Mouse (Mus musculus) hindbrain, embryonic 11.5 days (tissue): ENCODE measurements around the gene Tnni1. TPM values are rescaled to one million over a fixed set of nuclear protein-coding genes. Genes with fewer than 3 reads are reported as not detected.

ENCODE experiments used
- ATAC-seq: fragments of 200-750 bp; cut with Nextera tagmentation; 2 replicates; pipeline ENCODE4 v1.8.0; 2017; ENCODE audit warnings: mild to moderate bottlenecking, moderate TSS enrichment, moderate library complexity; ENCODE audit not compliant: low FRiP score
- DNase-seq: peaks from one replicate; pipeline ENCODE4 v3.0.0-alpha.2; 2015; ENCODE audit warnings: low spot score
- H3K27ac ChIP-seq: fragments of 300-500 bp; sonication (generic); 2 replicates; pipeline ENCODE4 v1.5.1; 2014; ENCODE audit warnings: mild to moderate bottlenecking, low read depth, low read length
- H3K27me3 ChIP-seq: fragments of 300-500 bp; sonication (generic); 2 replicates; pipeline ENCODE4 v1.6.1; 2014; ENCODE audit warnings: mild to moderate bottlenecking, low read length, moderate library complexity, mixed read lengths; ENCODE audit not compliant: control insufficient read depth, insufficient read depth
- H3K36me3 ChIP-seq: fragments of 300-500 bp; sonication (generic); 2 replicates; pipeline ENCODE4 v1.6.1; 2014; ENCODE audit warnings: mild to moderate bottlenecking, low read length, moderate library complexity, mixed read lengths; ENCODE audit not compliant: control insufficient read depth, insufficient read depth
- H3K4me1 ChIP-seq: fragments of 300-500 bp; sonication (generic); replicated peaks from 2 replicates; pipeline ENCODE4 v1.6.1; 2014; ENCODE audit warnings: low read length, mixed read lengths; ENCODE audit not compliant: control insufficient read depth, insufficient read depth
- H3K4me2 ChIP-seq: fragments of 300-500 bp; sonication (generic); replicated peaks from 2 replicates; pipeline ENCODE4 v1.6.1; 2014; ENCODE audit warnings: mild to moderate bottlenecking, low read depth, low read length
- H3K4me3 ChIP-seq: fragments of 300-500 bp; sonication (generic); 2 replicates; pipeline ENCODE4 v1.5.1; 2014; ENCODE audit warnings: low read depth, low read length
- H3K9ac ChIP-seq: fragments of 300-500 bp; sonication (generic); 2 replicates; pipeline ENCODE4 v1.6.1; 2014; ENCODE audit warnings: low read depth, low read length
- H3K9me3 ChIP-seq: fragments of 300-500 bp; sonication (generic); 2 replicates; pipeline ENCODE4 v1.6.1; 2016; ENCODE audit warnings: low read length; ENCODE audit not compliant: control insufficient read depth
- WGBS: fragments of 180-500 bp; shearing (Covaris S2); extraction: QIAGEN DNeasy Blood & Tissue Kit; methylation state at CpG from one replicate; pipeline ENCODE4 v1.1.7; 2014; 5-methylcytosine and 5-hydroxymethylcytosine counted together
- polyA plus RNA-seq: library from polyadenylated mRNA; unstranded; fragments of >200 nt; fragmentation: Nextera tagmentation; extraction: Ambion mirVana; gene quantifications from 2 replicates; pipeline ENCODE4 v1.2.1, GENCODE M21; 2014

Tnni1 gene
- polyA plus RNA-seq, 1 experiment from 2014 or later: 6.0 TPM

DNA sequence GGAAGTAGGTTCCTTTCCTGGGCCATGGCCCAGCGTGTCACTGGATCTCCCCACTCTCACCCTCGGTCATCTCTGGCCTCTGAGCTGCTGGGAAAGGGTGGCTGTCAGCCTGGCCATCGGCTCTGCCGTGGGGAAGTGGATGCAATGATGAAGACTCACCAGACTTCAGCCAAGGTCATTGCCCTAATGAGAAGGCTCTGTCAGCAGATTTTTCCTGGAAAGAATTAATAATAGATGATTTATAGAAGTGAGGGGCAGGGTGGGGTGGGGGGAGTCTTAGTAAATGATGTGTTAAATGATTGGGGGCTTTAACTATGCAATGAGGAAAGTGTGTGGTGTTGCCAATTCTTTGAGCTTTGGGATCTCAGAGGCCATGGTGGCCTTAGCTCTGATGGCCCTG lies 33.0 kb upstream of the Tnni1 start:
- DNase-seq: no peak
- Histone ChIP-seq H3K4me3 (no peak overlapping the region), H3K27ac (no peak overlapping the region), H3K36me3 (no peaks in the 10 kb centered on the region), H3K4me1 (0 out of 2 replicates have a peak, but pooled peaks cover under 1% of the 10 kb centered on the region), H3K9me3 (no peaks in the 10 kb centered on the region), H3K27me3 (no peaks in the 10 kb centered on the region), H3K4me2 (no peak overlapping the region), H3K9ac (no peak overlapping the region)
- WGBS: 85% methylated on average over 4 of the region's 4 CpGs
- no peak for ATAC-seq

DNA sequence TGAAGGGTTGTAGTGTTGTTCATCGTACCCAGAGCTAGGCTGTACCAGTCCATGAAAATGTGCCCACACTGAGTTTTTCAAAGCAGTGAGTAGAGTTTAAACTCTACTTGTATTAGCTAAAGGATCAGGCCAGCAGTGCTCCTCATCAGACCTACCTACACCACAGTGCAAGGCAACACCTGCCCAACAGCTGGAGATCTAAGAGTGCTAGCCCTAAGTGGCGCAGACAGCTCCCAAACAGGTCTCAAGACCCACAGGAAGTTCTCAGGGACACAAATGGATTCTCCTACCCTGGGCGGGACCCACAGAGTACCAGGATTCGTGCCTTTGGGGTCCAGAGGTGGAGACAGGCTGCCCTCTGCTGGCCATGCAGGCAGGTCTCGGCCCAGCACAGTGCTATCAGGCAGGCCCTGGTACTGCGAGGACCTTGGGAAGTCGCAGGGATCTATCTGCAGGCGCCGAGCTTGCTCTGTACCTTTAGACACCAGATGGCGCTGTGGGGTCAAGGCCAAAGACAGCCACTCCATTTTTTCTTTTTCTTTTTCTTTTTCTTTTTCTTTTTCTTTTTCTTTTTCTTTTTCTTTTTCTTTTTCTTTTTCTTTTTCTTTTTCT lies 26.4 kb upstream of the Tnni1 start:
- no peak overlapping the region for H3K4me2 ChIP-seq
- 10% methylated on average over 10 of the region's 10 CpGs for WGBS
- no peak overlapping the region for H3K27ac ChIP-seq
- ATAC-seq: peak; percentile 97
- no peak overlapping the region for H3K9ac ChIP-seq
- peak; percentile 95 for DNase-seq
- H3K9me3 ChIP-seq: no peaks in the 10 kb centered on the region
- no peaks in the 10 kb centered on the region for H3K4me1 ChIP-seq
- H3K4me3 ChIP-seq: no peak overlapping the region
- H3K36me3 ChIP-seq: no peaks in the 10 kb centered on the region
- no peaks in the 10 kb centered on the region for H3K27me3 ChIP-seq

DNA sequence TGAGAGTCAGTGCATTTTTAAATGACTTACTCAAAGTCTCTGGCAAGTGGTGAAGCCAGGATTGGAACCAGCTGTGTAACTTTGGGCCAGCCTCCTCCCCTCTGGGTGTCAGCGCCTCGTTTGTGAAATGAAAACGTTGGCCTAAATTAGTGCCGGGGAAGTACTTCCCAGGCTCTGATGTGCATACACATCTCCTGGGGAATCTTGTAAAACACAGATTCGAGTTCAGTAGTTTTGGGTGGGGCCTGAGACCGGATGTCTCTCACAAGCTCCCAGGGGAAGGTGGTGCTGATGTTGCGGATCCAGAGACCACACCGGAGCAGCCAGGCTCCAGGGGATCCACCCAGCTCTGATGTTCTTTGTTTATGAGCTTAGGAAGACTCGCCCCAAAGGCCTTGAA lies 23.9 kb upstream of the Tnni1 start:
- ATAC-seq: no peak
- 58% methylated on average over 9 of the region's 9 CpGs for WGBS
- no peak overlapping the region for H3K4me2 ChIP-seq
- no peak overlapping the region for H3K27ac ChIP-seq
- no peak overlapping the region for H3K9ac ChIP-seq
- no peaks in the 10 kb centered on the region for H3K9me3 ChIP-seq
- H3K36me3 ChIP-seq: no peaks in the 10 kb centered on the region
- DNase-seq: no peak
- no peaks in the 10 kb centered on the region for H3K4me1 ChIP-seq
- H3K27me3 ChIP-seq: no peaks in the 10 kb centered on the region
- H3K4me3 ChIP-seq: no peak overlapping the region

DNA sequence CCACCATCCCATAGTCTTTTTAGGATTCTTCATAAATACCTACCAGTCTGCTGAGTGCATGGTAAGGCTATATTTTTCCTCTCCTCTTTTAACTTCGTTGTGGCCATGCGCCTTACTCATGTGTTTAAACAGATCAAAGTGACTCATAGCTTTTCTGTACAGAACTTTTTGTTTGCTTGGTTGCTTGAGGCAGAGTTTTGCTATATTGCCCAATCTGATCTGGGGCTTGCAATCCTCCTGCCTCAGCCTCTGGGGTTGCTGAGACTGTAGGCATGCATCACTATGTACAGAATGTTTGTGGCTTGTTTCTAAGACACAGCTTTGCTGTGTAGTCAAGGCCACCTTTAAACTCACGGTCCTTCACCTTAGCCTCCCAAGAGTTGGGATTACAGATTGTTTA lies 23.3 kb upstream of the Tnni1 start:
- Histone ChIP-seq H3K27ac (no peak overlapping the region), H3K9me3 (no peaks in the 10 kb centered on the region), H3K36me3 (no peaks in the 10 kb centered on the region), H3K4me1 (no peaks in the 10 kb centered on the region), H3K27me3 (no peaks in the 10 kb centered on the region), H3K4me3 (no peak overlapping the region), H3K9ac (no peak overlapping the region), H3K4me2 (no peak overlapping the region)
- WGBS: 82% methylated on average over 3 of the region's 3 CpGs
- DNase-seq (no peak), ATAC-seq (no peak)

DNA sequence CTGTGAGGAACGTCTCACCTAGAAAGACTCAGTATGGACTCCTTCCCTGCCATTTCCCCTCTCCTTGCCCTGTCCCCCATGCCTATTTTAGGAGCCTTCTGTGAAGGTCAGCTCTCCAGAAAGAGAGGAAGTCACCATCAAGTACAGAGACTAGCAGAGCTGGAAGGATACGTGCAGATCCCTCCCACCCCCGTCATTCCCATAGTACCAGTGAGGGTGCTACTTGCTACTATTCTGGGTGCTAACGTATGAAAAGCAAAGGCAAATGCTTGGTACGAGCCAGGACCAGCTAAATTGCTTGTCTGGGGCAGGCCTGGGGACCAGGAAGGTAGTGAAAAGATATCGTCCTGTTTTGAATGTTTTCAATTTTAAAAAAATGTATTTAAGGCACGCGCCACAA lies 21.9 kb upstream of the Tnni1 start:
- no peak for ATAC-seq

DNA sequence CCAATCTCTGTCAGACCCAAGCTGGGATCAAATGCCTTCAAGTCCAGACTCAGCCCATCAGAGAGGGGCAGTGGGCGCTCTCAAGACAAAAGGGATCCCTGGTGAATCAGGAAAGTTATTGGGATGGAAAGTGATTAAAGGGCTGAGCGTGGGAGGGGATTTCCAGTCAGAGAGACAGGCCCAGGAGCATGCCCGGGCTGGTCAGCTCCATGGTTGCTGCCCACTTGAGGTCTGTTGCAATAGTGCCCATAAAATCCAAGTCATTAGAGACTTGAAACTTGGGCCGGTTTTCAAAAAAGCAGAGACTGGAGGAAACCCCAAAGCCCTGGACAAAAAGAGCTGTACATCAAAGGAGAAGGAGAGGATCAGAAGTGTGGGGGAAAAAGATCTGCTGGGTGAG lies 19.5 kb upstream of the Tnni1 start:
- Histone ChIP-seq H3K4me3 (no peak overlapping the region), H3K4me1 (no peaks in the 10 kb centered on the region), H3K27me3 (0 out of 2 replicates have a peak, but pooled peaks cover 2% of the 10 kb centered on the region), H3K9me3 (no peaks in the 10 kb centered on the region), H3K36me3 (no peaks in the 10 kb centered on the region), H3K27ac (no peak overlapping the region), H3K9ac (no peak overlapping the region), H3K4me2 (no peak overlapping the region)
- WGBS: 62% methylated on average over 4 of the region's 4 CpGs
- ATAC-seq (no peak), DNase-seq (no peak)

More for the DNA sequence above, 21.9 kb upstream of the Tnni1 start:
- H3K27ac ChIP-seq: no peak overlapping the region
- H3K4me3 ChIP-seq: no peak overlapping the region
- no peak for DNase-seq
- no peaks in the 10 kb centered on the region for H3K36me3 ChIP-seq
- no peaks in the 10 kb centered on the region for H3K9me3 ChIP-seq
- H3K27me3 ChIP-seq: no peaks in the 10 kb centered on the region
- no peak overlapping the region for H3K9ac ChIP-seq
- H3K4me1 ChIP-seq: no peaks in the 10 kb centered on the region
- no peak overlapping the region for H3K4me2 ChIP-seq
- WGBS: 81% methylated on average over 8 of the region's 8 CpGs

DNA sequence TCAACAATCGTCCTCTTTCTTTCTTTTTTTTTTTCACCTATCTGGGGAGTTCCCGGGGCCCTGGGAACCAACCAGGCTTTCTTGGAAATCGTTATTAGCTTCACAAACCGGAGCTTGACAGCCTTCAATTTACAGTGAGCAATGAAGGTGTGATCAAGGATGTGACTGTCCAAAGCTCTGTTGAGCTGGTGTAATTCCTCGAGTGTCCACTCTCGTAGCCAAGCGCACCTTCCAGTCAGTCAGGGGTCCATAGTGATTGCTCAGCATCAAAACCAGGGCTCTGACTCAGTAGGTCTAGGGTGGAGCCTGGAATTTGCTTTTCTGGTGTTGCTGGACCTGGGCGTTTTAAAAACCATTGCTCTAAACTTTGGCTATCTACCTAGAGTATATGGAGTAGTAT lies 19.0 kb upstream of the Tnni1 start:
- H3K27ac ChIP-seq: no peak overlapping the region
- H3K27me3 ChIP-seq: 0 out of 2 replicates have a peak, but pooled peaks cover 2% of the 10 kb centered on the region
- no peak overlapping the region for H3K4me2 ChIP-seq
- 75% methylated on average over 8 of the region's 8 CpGs for WGBS
- H3K9ac ChIP-seq: no peak overlapping the region
- ATAC-seq (no peak), DNase-seq (no peak)
- H3K4me1 ChIP-seq: no peaks in the 10 kb centered on the region
- H3K4me3 ChIP-seq: no peak overlapping the region
- H3K9me3 ChIP-seq: no peaks in the 10 kb centered on the region
- no peaks in the 10 kb centered on the region for H3K36me3 ChIP-seq

DNA sequence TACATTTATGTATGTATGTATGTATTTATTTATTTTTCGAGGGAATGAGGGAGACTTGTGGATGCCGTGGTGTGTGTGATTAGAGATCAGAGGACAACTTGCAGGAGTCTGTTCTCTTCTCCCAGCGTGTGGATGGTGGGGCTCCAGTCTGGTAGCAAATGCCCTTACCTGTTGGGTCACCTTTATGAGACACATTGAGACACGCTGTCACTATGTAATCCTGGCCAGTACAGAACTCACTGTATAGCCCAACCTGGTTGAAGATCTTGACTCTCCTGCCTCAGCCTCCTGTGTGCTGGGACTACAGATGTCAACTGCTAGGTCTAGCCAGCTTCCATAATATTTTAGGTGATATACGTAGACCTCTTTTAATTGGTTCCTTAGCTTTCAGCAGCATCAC lies 17.5 kb upstream of the Tnni1 start:
- Histone ChIP-seq H3K4me1 (0 out of 2 replicates have a peak, but pooled peaks cover 6% of the 10 kb centered on the region), H3K4me3 (no peak overlapping the region), H3K36me3 (no peaks in the 10 kb centered on the region), H3K9me3 (no peaks in the 10 kb centered on the region), H3K27ac (no peak overlapping the region), H3K27me3 (0 out of 2 replicates have a peak, but pooled peaks cover 2% of the 10 kb centered on the region), H3K9ac (no peak overlapping the region), H3K4me2 (no peak overlapping the region)
- 90% methylated on average over 5 of the region's 5 CpGs for WGBS
- no peak for DNase-seq
- no peak for ATAC-seq

DNA sequence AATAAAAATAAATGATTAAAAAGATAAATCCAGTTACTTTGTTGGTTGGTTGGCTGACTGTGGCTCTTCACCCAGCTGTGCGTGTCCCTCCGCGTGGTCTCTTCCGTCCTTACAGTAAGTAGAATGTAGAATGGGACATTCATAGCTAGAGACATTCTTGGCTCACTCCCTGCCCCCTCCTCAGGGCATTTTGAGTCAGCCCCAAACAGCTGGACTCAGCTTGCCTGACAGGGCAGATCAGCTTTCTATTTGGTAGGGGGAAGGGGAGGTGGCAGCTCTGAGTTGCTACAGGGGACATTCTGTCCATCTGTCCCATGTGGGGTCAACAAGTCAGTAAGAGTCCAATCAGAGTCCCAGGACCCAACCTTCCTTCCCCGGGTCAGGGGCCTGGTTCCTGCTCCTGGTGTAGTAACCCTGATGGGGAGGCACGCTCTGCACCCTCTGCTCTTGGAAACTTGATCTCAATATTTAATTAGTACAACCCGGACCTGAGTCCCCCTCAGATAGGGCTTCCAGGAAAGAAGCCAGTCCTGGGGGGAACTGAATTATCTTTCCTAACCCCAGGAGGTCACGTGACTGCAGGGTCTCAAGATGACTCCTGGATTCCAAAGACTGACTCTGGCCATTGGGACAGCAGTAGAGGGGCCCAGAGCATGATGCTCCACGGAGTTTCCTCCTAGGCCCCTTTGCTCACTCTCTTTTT lies 15.6 kb upstream of the Tnni1 start:
- DNase-seq (no peak), ATAC-seq (no peak)
- H3K4me3 ChIP-seq: no peak overlapping the region
- no peaks in the 10 kb centered on the region for H3K36me3 ChIP-seq
- WGBS: 68% methylated on average over 9 of the region's 9 CpGs
- H3K27me3 ChIP-seq: 0 out of 2 replicates have a peak, but pooled peaks cover 2% of the 10 kb centered on the region
- 0 out of 2 replicates have a peak, but pooled peaks cover 10% of the 10 kb centered on the region for H3K4me1 ChIP-seq
- H3K4me2 ChIP-seq: no peak overlapping the region
- H3K27ac ChIP-seq: no peak overlapping the region
- H3K9ac ChIP-seq: no peak overlapping the region
- H3K9me3 ChIP-seq: no peaks in the 10 kb centered on the region
